In the genomic region with DNA sequence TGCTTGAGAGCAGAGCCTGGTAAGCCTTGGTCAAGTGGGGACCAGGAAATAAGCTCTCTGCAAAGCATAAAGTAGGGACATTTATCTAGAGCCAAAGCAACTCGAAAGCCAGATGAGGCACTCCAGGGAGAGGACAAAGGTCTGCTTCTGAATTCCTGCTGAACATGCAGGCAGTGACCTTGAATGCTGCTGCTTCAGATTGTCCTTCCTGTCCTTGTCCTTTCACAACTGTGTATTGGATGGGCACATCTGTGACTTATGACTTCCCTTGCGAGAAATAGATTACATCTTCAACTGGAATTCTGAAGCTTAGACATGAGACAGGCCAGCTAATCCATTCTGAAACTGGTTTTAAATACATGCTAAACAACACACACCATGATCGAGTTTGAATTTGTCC, we compare ENCODE assay signal across 27 mouse cellular contexts.
DNase-seq lines count a peak whose midpoint lies in the region; ATAC-seq and TF ChIP-seq lines count a peak whose summit lies in the region.
"Had no signal": no experiment of that assay in that cellular context is flagged by ENCODE, and none has a peak within 500 bp of the region (broad histone marks: within the 10 kb centered on the region; RNA-seq: fewer than 3 reads in every experiment).

No protein-coding gene starts in this region.

- no peaks in the 10 kb centered on the region for H3K36me3 ChIP-seq in heart, embryonic 12.5 days
- H3K36me3 ChIP-seq in heart, postnatal 0 days (replicated peaks; ENCODE audit: control insufficient read depth, insufficient read depth, low read length), result no peaks in the 10 kb centered on the region
- H3K36me3 ChIP-seq in lung, embryonic 16.5 days (ENCODE audit: control insufficient read depth, insufficient read depth, low read length), result no peaks in the 10 kb centered on the region
- H3K36me3 ChIP-seq in lung, postnatal 0 days (ENCODE audit: insufficient read depth, low read length), result no peaks in the 10 kb centered on the region
- H3K36me3 ChIP-seq: embryonic facial prominence, embryonic 13.5 days; forebrain, embryonic 10.5 days; kidney, embryonic 15.5 days; limb, embryonic 13.5 days; liver, embryonic 12.5 days; neural tube, embryonic 15.5 days had no signal

- no peak for TF ChIP-seq EP300 in heart, postnatal 0 days (IDR thresholded peaks at IDR 0.05; ENCODE audit: low read depth)
- TF ChIP-seq EP300 in lung, postnatal 0 days (IDR thresholded peaks at IDR 0.05), result no peak

- no peak overlapping the region for H3K4me2 ChIP-seq in heart, embryonic 12.5 days
- no peak overlapping the region for H3K4me2 ChIP-seq in heart, postnatal 0 days (ENCODE audit: low read depth, low read length)
- no peak overlapping the region for H3K4me2 ChIP-seq in lung, embryonic 16.5 days (ENCODE audit: low read depth, low read length)
- no peak overlapping the region for H3K4me2 ChIP-seq in lung, postnatal 0 days (replicated peaks; ENCODE audit: low read depth, low read length)
- H3K4me2 ChIP-seq: embryonic facial prominence, embryonic 13.5 days; heart, embryonic 11.5 days; kidney, embryonic 15.5 days; limb, embryonic 13.5 days; liver, embryonic 12.5 days; neural tube, embryonic 15.5 days had no signal

- H3K4me3 ChIP-seq in heart, embryonic 12.5 days, result no peak overlapping the region
- H3K4me3 ChIP-seq in heart, postnatal 0 days (ENCODE audit: low read depth, low read length), result no peak overlapping the region
- H3K4me3 ChIP-seq in lung, embryonic 16.5 days (ENCODE audit: low read length), result no peak overlapping the region
- H3K4me3 ChIP-seq in lung, postnatal 0 days (ENCODE audit: low read depth, low read length), result no peak overlapping the region
- H3K4me3 ChIP-seq: embryonic facial prominence, embryonic 13.5 days; forebrain, embryonic 10.5 days; gastrocnemius, adult 2 months; kidney, embryonic 15.5 days; limb, embryonic 13.5 days; liver, embryonic 12.5 days; neural tube, embryonic 15.5 days had no signal

- peak overlapping the region; percentile 44; the same call in 1 of the 2 replicates for H3K27ac ChIP-seq in heart, embryonic 12.5 days (ENCODE audit: poor library complexity, severe bottlenecking)
- peak overlapping the region; percentile 51; the same call in 1 of the 2 replicates for H3K27ac ChIP-seq in heart, postnatal 0 days (ENCODE audit: low read depth)
- H3K27ac ChIP-seq in lung, embryonic 16.5 days (ENCODE audit: low read length), result no peak overlapping the region
- H3K27ac ChIP-seq in lung, postnatal 0 days (ENCODE audit: low read length), result no peak overlapping the region
- H3K27ac ChIP-seq: embryonic facial prominence, embryonic 13.5 days; forebrain, embryonic 10.5 days; kidney, embryonic 15.5 days; limb, embryonic 13.5 days; liver, embryonic 12.5 days; neural tube, embryonic 15.5 days had no signal

- no peaks in the 10 kb centered on the region; the same call in 1 of the 2 replicates for H3K4me1 ChIP-seq in heart, embryonic 12.5 days (replicated peaks)
- H3K4me1 ChIP-seq in heart, postnatal 0 days (ENCODE audit: control insufficient read depth, insufficient read depth), result no peaks in the 10 kb centered on the region
- no peaks in the 10 kb centered on the region for H3K4me1 ChIP-seq in lung, embryonic 16.5 days (replicated peaks; ENCODE audit: control insufficient read depth, insufficient read depth, low read length)
- no peaks in the 10 kb centered on the region for H3K4me1 ChIP-seq in lung, postnatal 0 days (ENCODE audit: insufficient read depth, low read depth, low read length)
- H3K4me1 ChIP-seq: embryonic facial prominence, embryonic 13.5 days; forebrain, embryonic 10.5 days; kidney, embryonic 15.5 days; limb, embryonic 13.5 days; liver, embryonic 12.5 days; neural tube, embryonic 15.5 days had no signal

- no peak for TF ChIP-seq CTCF in heart, postnatal 0 days (IDR thresholded peaks at IDR 0.05; ENCODE audit: low read depth)
- no peak for TF ChIP-seq CTCF in lung, postnatal 0 days (IDR thresholded peaks at IDR 0.05)

- WGBS in heart, embryonic 12.5 days, result 59% methylated on average over 3 of the region's 3 CpGs
- 57% methylated on average over 3 of the region's 3 CpGs for WGBS in heart, postnatal 0 days
- 56% methylated on average over 3 of the region's 3 CpGs for WGBS in lung, embryonic 16.5 days
- 48% methylated on average over 3 of the region's 3 CpGs for WGBS in lung, postnatal 0 days

- H3K9ac ChIP-seq in heart, embryonic 12.5 days, result no peak overlapping the region
- no peak overlapping the region for H3K9ac ChIP-seq in heart, postnatal 0 days (replicated peaks; ENCODE audit: low read depth, low read length)
- no peak overlapping the region for H3K9ac ChIP-seq in lung, embryonic 16.5 days (ENCODE audit: low read length)
- H3K9ac ChIP-seq in lung, postnatal 0 days (replicated peaks; ENCODE audit: low read depth), result no peak overlapping the region
- H3K9ac ChIP-seq: embryonic facial prominence, embryonic 13.5 days; kidney, embryonic 15.5 days; limb, embryonic 13.5 days; liver, embryonic 12.5 days; neural tube, embryonic 15.5 days had no signal

- no peaks in the 10 kb centered on the region for H3K9me3 ChIP-seq in heart, embryonic 12.5 days (replicated peaks)
- no peaks in the 10 kb centered on the region for H3K9me3 ChIP-seq in heart, postnatal 0 days (replicated peaks; ENCODE audit: control insufficient read depth, low read length)
- no peaks in the 10 kb centered on the region for H3K9me3 ChIP-seq in lung, embryonic 16.5 days (ENCODE audit: control insufficient read depth, low read length)
- no peaks in the 10 kb centered on the region for H3K9me3 ChIP-seq in lung, postnatal 0 days (ENCODE audit: low read length)
- H3K9me3 ChIP-seq: embryonic facial prominence, embryonic 13.5 days; forebrain, embryonic 10.5 days; kidney, embryonic 15.5 days; limb, embryonic 13.5 days; liver, embryonic 12.5 days; neural tube, embryonic 15.5 days had no signal

- ATAC-seq in heart, embryonic 12.5 days (ENCODE audit: insufficient number of reproducible peaks, low FRiP score), result no peak
- no peak for ATAC-seq in heart, postnatal 0 days (ENCODE audit: insufficient read depth, low read depth)
- 0 out of 2 replicates have a peak, but pooled peaks have one; percentile 28 for ATAC-seq in lung, embryonic 16.5 days (ENCODE audit: low read depth)
- ATAC-seq in lung, postnatal 0 days, result no peak
- ATAC-seq: activated CD4-positive, CD25-positive, alpha-beta regulatory T cell, adult 4 months; forebrain, embryonic 16.5 days; hindbrain, embryonic 16.5 days; liver, embryonic 12.5 days had no signal

- no peaks in the 10 kb centered on the region for H3K27me3 ChIP-seq in heart, embryonic 12.5 days (replicated peaks)
- H3K27me3 ChIP-seq in heart, postnatal 0 days (ENCODE audit: control insufficient read depth, insufficient read depth, low read length), result no peaks in the 10 kb centered on the region
- no peaks in the 10 kb centered on the region for H3K27me3 ChIP-seq in lung, embryonic 16.5 days (ENCODE audit: control insufficient read depth, insufficient read depth, low read depth, low read length)
- no peaks in the 10 kb centered on the region for H3K27me3 ChIP-seq in lung, postnatal 0 days (replicated peaks; ENCODE audit: insufficient read depth, low read length)
- H3K27me3 ChIP-seq: embryonic facial prominence, embryonic 13.5 days; kidney, embryonic 15.5 days; limb, embryonic 13.5 days; liver, embryonic 12.5 days; neural tube, embryonic 15.5 days had no signal

- intact Hi-C loops in heart, postnatal 36 days (cut with DNase I), result no loop called here
- intact Hi-C loops in heart, postnatal 25 days (cut with DNase I), result no loop called here

- DNase-seq in heart, postnatal 36 days, result no peak
- no peak for DNase-seq in heart, postnatal 0 days (ENCODE audit: low spot score)
- DNase-seq in heart, postnatal 25 days (ENCODE audit: low spot score), result no peak
- DNase-seq in lung, postnatal 0 days (ENCODE audit: low spot score), result no peak
- no peak for DNase-seq in MN1 (ENCODE audit: low spot score)
- DNase-seq: B cell, adult 2 months; cerebellum, adult 11-12 months; cerebellum, adult 9-11 months; gastrocnemius, adult 2 months; gastrocnemius, postnatal 36 days; lung, adult 18-20 months; lung, postnatal 14 days; midbrain, embryonic 14.5 days; right cerebral cortex, postnatal 14 days; thymus, postnatal 4 days had no signal

Comparison
In these comparisons a context has a peak if more than half of its experiments do, and no peak if none do; other contexts are left out.
1. H3K27ac ChIP-seq: peak in heart, embryonic 12.5 days (single experiment) and heart, postnatal 0 days (single experiment); none in lung, embryonic 16.5 days (single experiment) and lung, postnatal 0 days (single experiment).